Mouse (Mus musculus) E14TG2a.4 (cell line): ENCODE results near the gene Sugct.

Experiments used
- CTCF ChIP-seq: conservative IDR thresholded peaks from 2 replicates; pipeline ENCODE4 v1.5.1; 2014; ENCODE audit warnings: low read length
- NANOG ChIP-seq: IDR thresholded peaks from 2 replicates; pipeline ENCODE4 v1.6.1; 2014; ENCODE audit warnings: borderline replicate concordance, low read length, mixed read lengths

- TF ChIP-seq CTCF (peak; percentile 12; the same call in 1 of the 2 replicates), NANOG (no peak)
These were observed 655.6 kb downstream of the Sugct start for GRCm38 (mm10) chr13:17039727-17040126.
